Mouse (Mus musculus) stomach, adult 2 months (tissue): ENCODE measurements around the gene Ggt7. TPM values are rescaled to one million over a fixed set of nuclear protein-coding genes. Genes with fewer than 3 reads are reported as not detected.

Experiments
- polyA plus RNA-seq: library from polyadenylated mRNA; depleted of rRNA; stranded (reverse); fragments of >200 nt; gene quantifications from 2 replicates; pipeline ENCODE4 v1.2.3, GENCODE M21; 2012; rRNA removed

Gene Ggt7
- 9.5 and 12.7 TPM in 2 replicates for polyA plus RNA-seq

DNA sequence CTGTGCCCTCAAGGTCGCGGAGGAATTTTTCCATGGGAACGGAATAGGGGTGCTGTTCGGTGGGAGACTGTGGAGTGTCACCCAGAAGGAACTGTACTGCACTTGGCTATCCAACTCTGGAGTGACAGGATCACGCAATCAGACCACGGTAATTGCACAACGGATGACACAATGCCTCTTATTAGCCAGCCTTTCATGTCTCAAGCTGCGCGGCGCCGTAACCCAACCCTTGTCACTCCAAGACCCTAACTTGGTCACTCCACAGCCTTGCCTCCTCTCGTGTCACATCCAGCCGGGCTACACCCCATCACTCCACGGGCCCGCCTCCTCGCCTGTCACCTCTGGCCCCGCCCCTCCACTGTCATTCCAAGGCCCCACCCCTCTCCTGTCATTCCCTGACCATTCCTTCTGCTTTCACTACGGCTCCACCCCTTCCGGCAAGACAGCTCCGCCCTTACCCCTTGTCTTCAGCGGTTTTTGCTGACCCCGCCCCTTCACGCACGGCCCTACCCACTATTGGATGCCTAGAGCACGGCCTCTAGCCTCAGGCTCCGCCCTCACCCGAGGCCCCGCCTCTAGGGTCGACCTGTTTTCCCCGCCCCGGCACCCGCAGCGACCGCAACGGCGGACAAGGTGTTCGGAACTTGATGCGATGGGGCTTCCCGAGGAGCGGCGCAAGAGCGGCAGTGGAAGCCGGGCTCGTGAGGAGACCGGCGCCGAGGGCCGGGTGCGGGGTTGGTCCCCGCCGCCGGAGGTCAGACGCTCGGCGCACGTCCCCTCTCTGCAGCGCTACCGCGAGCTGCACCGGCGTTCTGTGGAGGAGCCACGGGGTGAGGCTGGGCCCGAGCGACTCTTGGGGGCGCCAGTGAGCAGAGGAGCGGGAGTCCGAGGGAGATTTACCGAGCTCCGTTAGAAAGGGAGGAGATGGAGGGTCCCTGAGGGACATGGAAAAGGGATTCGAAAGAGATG is at the start of gene Ggt7, which contains the start of gene Acss2:
Gene Ggt7 (minus strand): TSS at position 783 of the 969 bp plus-strand sequence.
Gene Acss2 (plus strand): TSS at position 494 of the 969 bp plus-strand sequence.

GRCm38 (mm10) chr2:155473570-155474088 is 44.4 kb downstream of the Ggt7 start, which contains the start of gene Ncoa6:
Gene Ncoa6, minus strand, starts transcription at chr2:155473894.

Other genes with a start within 250 kb of the Ggt7 start
- 253 and 641 TPM in 2 replicates for gene Map1lc3a, start 241.9 kb downstream of the Ggt7 start, polyA plus RNA-seq
- 14.6 and 16.0 TPM in 2 replicates for gene Pigu, start 160.8 kb downstream of the Ggt7 start, polyA plus RNA-seq
- gene Trp53inp2, start 137.2 kb downstream of the Ggt7 start, polyA plus RNA-seq = 147 and 267 TPM in 2 replicates
- gene Ncoa6, start 44.3 kb downstream of the Ggt7 start, polyA plus RNA-seq = 2.5 and 5.7 TPM in 2 replicates
- 11.1 and 13.2 TPM in 2 replicates for gene Acss2, start 289 bp downstream of the Ggt7 start, polyA plus RNA-seq
- 59.0 and 67.1 TPM in 2 replicates for gene Gss, start 74.6 kb upstream of the Ggt7 start, polyA plus RNA-seq
- 0.02 TPM in 1 of 2 replicates, not detected in the other for gene Myh7b, start 93.0 kb upstream of the Ggt7 start, polyA plus RNA-seq
- 72.7 and 87.2 TPM in 2 replicates for gene Trpc4ap, start 174.1 kb upstream of the Ggt7 start, polyA plus RNA-seq
- gene Edem2, start 211.2 kb upstream of the Ggt7 start, polyA plus RNA-seq = 42.9 and 44.4 TPM in 2 replicates
- not detected in 2 replicates for gene Gm17581, start 217.6 kb upstream of the Ggt7 start, polyA plus RNA-seq
- 6.5 and 8.9 TPM in 2 replicates for gene Procr, start 232.9 kb upstream of the Ggt7 start, polyA plus RNA-seq